Mouse (Mus musculus) adrenal gland, postnatal 4 days (tissue): Measurements from ENCODE around the gene Tnxb. TPM values are rescaled to one million over a fixed set of nuclear protein-coding genes. Genes with fewer than 3 reads are reported as not detected.
"Not testable (repeated sequence)": the region's sequence is repeated elsewhere in the genome, so short reads cannot be mapped to it uniquely, and the experiment has no call there.

ENCODE experiments used
- DNase-seq, 2 experiments: peaks; one replicate each; pipeline ENCODE4 v3.0.0; 2021 to 2022; ENCODE audit warnings: low spot score in 2 of 2, mixed read lengths in 2 of 2
- total RNA-seq, 2 experiments: library from RNA; stranded (reverse); gene quantifications; 2 replicates each; pipeline ENCODE4 v1.2.3; 2021

Tnxb gene
- total RNA-seq, 2 experiments from 2014 or later, result 29.4 to 33.0 TPM

DNA sequence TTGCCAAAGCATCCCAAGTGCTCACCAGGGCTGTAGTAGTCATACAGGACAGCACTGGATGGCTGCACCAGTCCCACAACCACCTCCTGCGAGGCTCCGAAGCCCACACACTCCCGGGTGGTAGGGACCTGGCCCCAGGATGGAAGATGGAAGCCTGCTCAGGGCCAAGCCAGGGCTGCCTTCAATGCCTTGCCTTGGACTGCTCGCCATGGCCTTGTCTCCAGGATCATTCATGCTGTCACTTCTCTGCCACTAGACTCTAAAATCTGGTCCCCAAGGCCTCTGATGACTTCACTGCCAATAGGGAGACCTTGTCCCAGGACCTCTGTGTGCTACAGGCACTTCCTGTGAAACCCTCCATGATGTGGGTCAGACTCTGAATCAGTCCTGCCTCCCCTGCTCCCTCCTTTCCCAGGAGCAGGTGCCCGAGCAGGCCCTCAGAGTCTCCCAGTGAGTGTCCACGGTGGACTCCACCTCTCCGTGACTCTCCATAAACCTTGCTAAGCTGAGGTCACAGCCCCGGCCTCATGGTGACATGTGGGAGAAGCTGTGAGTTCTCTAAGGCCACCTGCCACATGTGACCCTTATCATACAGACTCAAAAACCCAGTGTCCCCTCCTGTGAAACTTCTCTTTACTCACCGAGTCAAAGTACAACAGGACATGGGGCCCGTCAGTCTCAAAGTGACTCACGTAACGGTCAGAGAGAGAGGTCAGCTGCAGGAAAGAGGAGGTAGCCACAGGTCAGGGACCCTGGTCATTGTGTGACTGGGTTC lies 59.6 kb downstream of the Tnxb start:
- DNase-seq, result not testable (repeated sequence)

DNA sequence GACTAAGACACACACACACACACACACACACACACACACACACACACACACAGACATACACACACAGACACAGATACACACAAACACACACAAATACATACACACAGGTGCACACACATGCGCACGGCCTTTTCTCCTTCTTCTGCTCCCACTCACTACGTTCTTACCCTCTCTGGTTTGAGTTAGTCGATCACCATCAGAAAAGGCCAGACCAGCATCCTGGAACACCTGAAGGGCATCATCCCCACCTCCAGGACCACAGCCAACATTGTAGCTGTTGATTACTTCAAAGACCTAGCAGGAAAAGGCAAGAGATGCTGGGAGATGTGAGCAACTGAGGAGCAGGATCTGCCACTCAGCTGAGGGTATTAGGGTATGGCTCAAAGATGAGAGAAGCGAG lies 67.1 kb downstream of the Tnxb start:
- DNase-seq, result not testable (repeated sequence)

- not testable (repeated sequence) for DNase-seq
These were observed 69.4 kb downstream of the Tnxb start for GRCm38 (mm10) chr17:34739708-34740107.

DNA sequence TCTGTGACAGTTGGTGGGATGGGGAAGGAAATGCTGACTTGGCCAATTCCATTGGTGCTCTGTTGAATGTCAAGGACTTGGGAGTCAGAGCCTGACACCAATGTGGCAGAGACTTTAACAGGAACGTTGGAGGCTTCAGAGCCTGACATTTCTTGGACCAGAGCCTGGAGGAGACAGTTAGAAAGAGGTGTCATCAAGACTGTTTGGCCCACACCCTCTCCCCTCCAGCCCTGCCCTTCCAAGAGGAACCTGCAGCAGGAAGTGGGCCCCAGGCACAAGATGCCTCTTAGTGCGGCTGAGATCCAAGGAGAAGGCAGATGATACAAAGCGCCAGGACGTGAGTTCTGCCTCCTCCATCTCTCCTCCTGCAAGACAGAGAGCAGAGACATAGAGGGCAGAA lies 69.9 kb downstream of the Tnxb start:
- no peak for DNase-seq

DNA sequence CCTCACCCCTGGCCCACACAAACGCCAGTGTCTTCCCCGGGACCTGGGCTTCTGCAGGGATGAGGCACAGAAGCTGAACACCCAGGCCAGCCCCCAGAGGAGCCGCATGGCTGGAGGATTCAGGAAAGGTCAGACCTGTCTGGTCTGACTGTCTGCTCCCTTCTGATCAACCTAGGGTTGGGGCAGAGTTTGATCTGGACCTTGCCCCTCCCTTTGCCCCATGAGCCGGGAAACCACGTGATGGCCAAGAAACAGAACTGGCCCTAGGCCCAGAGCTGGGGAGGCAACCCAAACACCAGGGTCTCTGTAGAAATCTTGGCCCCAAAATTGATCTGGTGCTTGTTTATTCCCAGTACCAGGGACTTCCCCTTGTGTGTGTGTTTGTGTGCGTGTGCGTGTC lies 73.4 kb downstream of the Tnxb start, which contains the start of gene C4b:
TSS of gene C4b (minus strand) at position 164 of the 400 bp plus-strand sequence.
- no peak for DNase-seq

- DNase-seq, result no peak
These were observed 73.9 kb downstream of the Tnxb start for GRCm38 (mm10) chr17:34744206-34744605.

- not testable (repeated sequence) for DNase-seq
These were observed 74.3 kb downstream of the Tnxb start for GRCm38 (mm10) chr17:34744611-34745010.

DNA sequence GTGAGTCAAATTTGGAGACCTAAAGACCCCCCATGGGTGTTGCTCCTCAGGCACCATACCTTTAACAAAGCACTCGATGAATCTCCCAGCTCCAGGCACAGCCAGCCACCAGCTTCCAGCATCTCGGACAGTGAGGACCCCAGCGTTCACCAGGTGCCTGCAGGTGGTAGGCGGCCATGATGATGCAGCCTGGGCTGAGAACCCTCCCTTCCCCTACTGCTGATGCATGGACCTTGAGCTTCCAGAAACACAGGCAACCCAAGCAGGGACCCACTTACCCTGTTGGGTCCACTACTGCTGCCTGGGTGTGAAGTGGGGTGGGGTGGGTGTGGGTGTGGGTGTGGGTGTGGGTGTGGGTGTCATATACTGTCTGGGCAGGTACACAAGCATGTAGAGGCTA lies 74.8 kb downstream of the Tnxb start:
- DNase-seq, result not testable (repeated sequence)

DNA sequence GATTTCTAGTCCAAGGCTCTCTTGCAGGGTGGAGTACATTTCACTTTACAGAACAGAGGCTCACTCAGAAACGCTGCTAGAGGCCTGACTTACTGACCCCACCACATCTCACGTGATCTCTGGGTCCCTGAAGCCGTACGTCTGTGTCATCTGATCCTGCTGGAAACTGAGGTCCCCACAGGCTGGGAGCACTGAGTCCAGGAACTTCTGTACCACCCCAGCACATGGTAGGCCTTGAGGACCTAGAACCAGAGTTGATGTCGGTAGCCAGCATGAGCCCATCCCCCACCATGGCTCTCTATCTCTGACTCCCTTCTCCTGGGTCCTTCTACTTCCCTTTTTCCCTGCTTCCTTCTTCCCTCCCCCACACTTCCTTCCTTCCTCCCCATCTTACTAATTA lies 76.2 kb downstream of the Tnxb start:
- no peak for DNase-seq

DNA sequence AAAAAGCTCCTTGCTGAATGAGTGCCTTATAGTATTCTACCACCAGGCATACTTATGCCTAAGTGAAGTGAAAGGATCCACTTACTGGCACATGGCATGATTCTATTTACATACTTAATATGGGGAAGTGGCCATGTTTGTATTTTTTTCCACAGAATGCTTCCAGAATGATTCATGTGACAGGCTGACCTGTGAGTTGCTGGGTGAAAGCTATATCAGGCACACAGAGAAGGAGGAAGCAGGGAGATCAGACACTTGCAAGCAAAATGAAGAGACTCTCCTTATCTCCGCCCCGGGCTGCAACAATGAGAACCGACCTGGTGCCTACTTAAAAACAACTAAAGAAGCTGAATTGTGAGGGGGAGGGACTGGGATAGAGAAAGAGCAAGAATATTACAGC lies 91.1 kb downstream of the Tnxb start:
- no peak for DNase-seq

Other genes with a start within 250 kb of the Tnxb start
- gene Btnl4, start 193.2 kb upstream of the Tnxb start, total RNA-seq, result not detected
- gene Btnl6, start 153.2 kb upstream of the Tnxb start, total RNA-seq, result not detected
- gene Notch4, start 106.3 kb upstream of the Tnxb start, total RNA-seq, result 10 to 100 TPM; 36.1 to 37.1 TPM
- 10 to 100 TPM in 1 of 2 experiments, 1 to 10 TPM in 1; 8.1 to 11.9 TPM for gene Gpsm3, start 80.7 kb upstream of the Tnxb start, total RNA-seq
- gene Pbx2, start 79.3 kb upstream of the Tnxb start, total RNA-seq, result 10 to 100 TPM; 61.7 to 63.6 TPM
- gene Ager, start 72.7 kb upstream of the Tnxb start, total RNA-seq, result 1 to 10 TPM; 9.0 to 9.2 TPM
- 10 to 100 TPM; 66.5 to 74.2 TPM for gene Rnf5, start 66.8 kb upstream of the Tnxb start, total RNA-seq
- 10 to 100 TPM; 73.4 to 77.7 TPM for gene Agpat1, start 66.3 kb upstream of the Tnxb start, total RNA-seq
- gene Egfl8, start 54.6 kb upstream of the Tnxb start, total RNA-seq, result 10 to 100 TPM; 10.8 to 14.2 TPM
- 10 to 100 TPM; 52.6 to 62.3 TPM for gene Ppt2, start 42.0 kb upstream of the Tnxb start, total RNA-seq
- 10 to 100 TPM; 10.7 to 11.5 TPM for gene Prrt1, start 41.0 kb upstream of the Tnxb start, total RNA-seq
- gene Fkbpl, start 25.8 kb upstream of the Tnxb start, total RNA-seq, result 10 to 100 TPM; 13.2 to 16.3 TPM
- gene Atf6b, start 23.4 kb upstream of the Tnxb start, total RNA-seq, result 10 to 100 TPM; 48.1 to 52.3 TPM
- gene C4b, start 73.3 kb downstream of the Tnxb start, total RNA-seq, result 100 to 1,000 TPM; 105 to 151 TPM
- 1,000 to 10,000 TPM; 3,967 to 4,457 TPM for gene Cyp21a1, start 134.0 kb downstream of the Tnxb start, total RNA-seq
- gene Stk19, start 166.4 kb downstream of the Tnxb start, total RNA-seq, result 10 to 100 TPM; 49.1 to 49.5 TPM
- gene Dxo, start 166.5 kb downstream of the Tnxb start, total RNA-seq, result 10 to 100 TPM; 72.5 to 73.2 TPM
- 10 to 100 TPM; 70.9 to 80.2 TPM for gene Skiv2l, start 179.7 kb downstream of the Tnxb start, total RNA-seq
- 10 to 100 TPM; 58.2 to 60.6 TPM for gene Nelfe, start 179.9 kb downstream of the Tnxb start, total RNA-seq
- 100 to 1,000 TPM in 1 of 2 experiments, 10 to 100 TPM in 1; 18.7 to 137 TPM for gene Cfb, start 192.0 kb downstream of the Tnxb start, total RNA-seq
- 10 to 100 TPM; 23.6 to 26.2 TPM for gene Zbtb12, start 208.9 kb downstream of the Tnxb start, total RNA-seq
- not detected for gene Gm20547, start 211.5 kb downstream of the Tnxb start, total RNA-seq
- gene C2, start 227.7 kb downstream of the Tnxb start, total RNA-seq, result 10 to 100 TPM; 39.5 to 50.3 TPM
- gene Ehmt2, start 227.9 kb downstream of the Tnxb start, total RNA-seq, result 100 to 1,000 TPM; 214 to 215 TPM
- 1 to 10 TPM in 1 of 2 experiments, under 1 TPM in 1; 0.93 to 3.8 TPM for gene Slc44a4, start 243.9 kb downstream of the Tnxb start, total RNA-seq